Mouse (Mus musculus) liver, adult 2 months (tissue): ENCODE measurements around the gene Krt73.

Experiments used
- CTCF ChIP-seq: fragments of 200-500 bp; IDR thresholded peaks from 2 replicates; pipeline ENCODE4 v1.5.1; 2011; ENCODE audit warnings: low read depth, low read length, control low read depth
- POLR2A ChIP-seq: fragments of 200-500 bp; IDR thresholded peaks from 2 replicates; pipeline ENCODE4 v1.6.1; 2011; ENCODE audit warnings: low read length, control low read depth; ENCODE audit not compliant: insufficient read depth; ENCODE audit errors: extremely low read depth

GRCm38 (mm10) chr15:101790867-101791266, 11.3 kb downstream of the Krt73 start:
- TF ChIP-seq CTCF (no peak), POLR2A (no peak)
